Mouse (Mus musculus): ENCODE measurements at regions not wholly inside any gene's neighbourhood (a gene's known extent, or its start where the extent isn't known, plus 50 kb on each side); places are given as distances from the start of the nearest gene placed in this dataset.
"Not testable (repeated sequence)": the region's sequence is repeated elsewhere in the genome, so short reads cannot be mapped to it uniquely, and the experiment has no call there.

- no peak for DNase-seq (ENCODE audit: extremely low spot score, low spot score)
Observed at GRCm38 (mm10) chr10:118984580-118984979, 114.6 kb upstream of the Dyrk2 start.

DNA sequence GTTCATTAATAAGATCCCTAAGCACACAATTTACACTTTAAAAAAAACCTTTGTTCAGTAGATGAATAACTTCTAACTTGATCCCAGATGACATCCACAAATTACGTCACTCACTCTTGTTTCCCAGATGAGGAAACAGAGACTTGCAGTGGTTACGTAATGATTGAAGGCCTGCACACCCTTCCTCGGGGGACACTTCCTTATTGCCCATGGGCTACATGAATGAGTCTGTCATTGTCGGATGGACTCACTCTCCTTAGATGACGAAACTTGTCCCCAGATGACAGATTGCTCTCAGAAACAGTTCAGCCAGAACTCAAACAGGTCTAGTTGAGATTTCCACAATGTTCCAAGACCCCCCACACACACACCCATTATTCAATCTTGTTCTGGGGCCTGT lies 111.4 kb upstream of the Dyrk2 start:
- no peak for DNase-seq (ENCODE audit: extremely low spot score, low spot score)

- DNase-seq (ENCODE audit: extremely low spot score, low spot score) = peak; percentile 43
Observed at GRCm38 (mm10) chr10:118979339-118979738, 109.3 kb upstream of the Dyrk2 start.

- DNase-seq (ENCODE audit: extremely low spot score, low spot score) = no peak
Observed at GRCm38 (mm10) chr10:118978181-118978743, 108.3 kb upstream of the Dyrk2 start.

- no peak for DNase-seq (ENCODE audit: extremely low spot score, low spot score)
Observed at GRCm38 (mm10) chr10:118976447-118976846, 106.4 kb upstream of the Dyrk2 start.

- DNase-seq (ENCODE audit: extremely low spot score, low spot score) = no peak
Observed at GRCm38 (mm10) chr10:118975772-118976171, 105.8 kb upstream of the Dyrk2 start.

DNA sequence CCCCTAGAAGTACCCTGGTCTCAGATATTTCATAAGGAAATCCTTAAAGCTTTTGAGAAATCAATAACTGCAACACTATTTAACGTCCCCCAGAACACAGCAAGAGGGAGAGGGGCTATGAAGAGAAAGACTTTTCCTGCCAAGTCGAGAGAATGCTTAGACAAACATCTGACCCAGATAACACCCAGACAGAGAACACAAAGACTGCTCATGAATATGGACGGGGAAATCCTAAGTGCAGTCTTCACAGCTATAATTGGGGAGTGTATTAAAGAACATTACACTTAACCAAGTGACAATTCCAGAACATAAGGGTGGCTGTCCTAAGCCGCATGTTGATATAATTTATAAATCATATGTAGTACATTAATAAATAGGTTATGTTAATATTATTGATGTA lies 103.3 kb upstream of the Dyrk2 start:
- DNase-seq (ENCODE audit: extremely low spot score, low spot score) = no peak

DNA sequence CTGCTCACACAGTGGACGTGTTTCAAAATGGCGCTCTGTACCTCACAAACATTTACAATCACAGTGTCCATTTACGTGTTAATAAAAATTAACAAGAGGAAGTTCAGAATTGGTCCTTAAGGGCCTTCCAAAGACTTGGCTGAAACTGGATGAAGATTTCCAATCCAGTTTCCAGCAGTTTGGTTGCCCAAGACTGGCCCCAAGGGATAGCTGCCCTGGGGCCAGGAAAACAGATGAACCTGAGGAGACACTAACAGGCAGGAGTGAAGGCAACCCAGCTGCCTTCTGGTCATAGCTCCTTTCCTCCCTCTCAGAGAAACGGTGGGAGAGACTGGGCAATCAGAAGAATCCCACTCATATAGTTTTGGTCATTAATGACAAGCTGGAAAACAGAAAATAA lies 102.6 kb upstream of the Dyrk2 start:
- no peak for DNase-seq (ENCODE audit: extremely low spot score, low spot score)

DNA sequence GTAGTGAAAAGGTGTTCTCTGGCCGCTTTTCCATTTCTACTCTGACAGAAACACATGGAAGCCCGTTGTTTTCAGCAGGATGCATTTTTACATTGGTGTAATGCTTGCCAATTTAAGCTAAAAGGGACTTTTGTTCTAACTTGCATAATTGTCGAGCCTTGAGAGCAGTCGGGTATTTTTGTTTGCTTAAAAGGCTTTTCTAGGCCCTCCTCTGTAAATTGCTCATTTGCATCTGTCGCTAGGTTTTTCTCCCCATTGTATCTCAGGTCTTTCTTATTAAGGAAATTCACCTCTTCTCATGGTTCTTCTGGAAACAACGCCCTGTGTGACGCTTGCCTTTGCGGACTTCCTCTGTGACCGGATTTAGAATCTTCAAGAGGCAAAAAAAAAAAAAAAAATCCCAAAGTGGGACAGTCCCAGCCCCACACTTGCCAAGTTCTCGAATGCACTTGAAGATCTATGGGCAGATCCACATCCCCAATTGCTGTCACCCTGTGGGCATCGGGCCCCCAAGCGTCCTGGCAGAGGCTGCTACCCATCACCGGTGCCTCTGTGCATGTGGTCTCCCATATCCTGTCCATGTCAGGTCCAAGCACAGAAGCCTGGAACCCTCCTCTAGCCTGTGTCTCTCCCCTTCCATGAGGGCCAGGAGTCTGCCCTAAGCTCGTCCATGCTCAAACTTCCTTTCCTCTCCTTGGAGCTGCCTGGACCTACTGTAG lies 100.6 kb upstream of the Dyrk2 start:
- DNase-seq (ENCODE audit: extremely low spot score, low spot score) = no peak

- peak; percentile 35 for DNase-seq (ENCODE audit: extremely low spot score, low spot score)
Observed at GRCm38 (mm10) chr10:118961713-118962181, 91.7 kb upstream of the Dyrk2 start.

GRCm38 (mm10) chr10:118960076-118960475 lies 90.1 kb upstream of the Dyrk2 start:
- no peak for DNase-seq (ENCODE audit: extremely low spot score, low spot score)

DNA sequence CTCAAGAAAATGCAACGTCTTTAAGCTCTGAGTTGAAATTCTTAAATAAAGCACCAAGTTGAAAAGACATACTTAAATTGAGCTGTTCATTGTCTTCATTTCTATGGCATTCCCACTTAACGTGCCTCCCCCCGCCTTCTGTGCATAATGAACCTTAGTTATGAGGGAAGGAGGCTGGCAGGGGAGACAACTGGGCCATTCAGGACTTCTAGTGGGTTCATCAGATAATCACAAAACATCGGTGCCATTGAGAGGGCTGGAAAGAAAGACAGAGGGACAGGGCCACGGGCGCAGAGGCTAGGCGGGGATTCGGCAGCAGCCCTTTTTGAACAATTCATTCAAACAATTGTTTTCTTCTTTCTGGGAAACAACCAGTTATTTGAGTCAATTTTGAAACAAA lies 89.6 kb upstream of the Dyrk2 start:
- no peak for DNase-seq (ENCODE audit: extremely low spot score, low spot score)

- no peak for DNase-seq (ENCODE audit: extremely low spot score, low spot score)
Observed at GRCm38 (mm10) chr10:118956352-118956751, 86.3 kb upstream of the Dyrk2 start.

GRCm38 (mm10) chr10:118953440-118953839 lies 83.4 kb upstream of the Dyrk2 start:
- no peak for DNase-seq (ENCODE audit: extremely low spot score, low spot score)

GRCm38 (mm10) chr10:118952756-118953155 lies 82.7 kb upstream of the Dyrk2 start:
- no peak for DNase-seq (ENCODE audit: extremely low spot score, low spot score)

DNA sequence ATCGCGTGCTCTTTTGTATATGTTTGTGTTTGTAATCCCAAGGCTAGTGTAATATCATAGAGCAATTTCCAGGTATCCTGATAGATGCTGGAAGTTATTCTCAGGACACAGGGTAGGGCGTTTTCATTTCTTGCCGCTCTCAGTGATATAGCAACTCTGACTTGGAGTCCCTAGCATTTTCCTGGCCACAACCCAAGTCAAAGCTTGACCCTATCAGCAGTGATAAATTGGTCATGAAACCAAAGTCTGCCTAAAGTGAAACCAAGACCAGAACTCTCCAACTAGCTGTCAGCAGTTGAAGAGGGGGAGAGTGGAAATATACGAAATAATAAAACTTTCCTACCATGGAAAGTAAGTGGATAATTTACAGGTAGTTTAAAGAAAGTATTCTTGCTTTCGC lies 77.7 kb upstream of the Dyrk2 start:
- no peak for DNase-seq (ENCODE audit: extremely low spot score, low spot score)

- no peak for DNase-seq (ENCODE audit: extremely low spot score, low spot score)
Observed at GRCm38 (mm10) chr10:118947016-118947674, 77.1 kb upstream of the Dyrk2 start.

GRCm38 (mm10) chr10:118927316-118927715 lies 57.3 kb upstream of the Dyrk2 start:
- no peak for DNase-seq (ENCODE audit: extremely low spot score, low spot score)

GRCm38 (mm10) chr10:118923473-118924185 lies 53.6 kb upstream of the Dyrk2 start:
- DNase-seq (ENCODE audit: extremely low spot score, low spot score) = no peak

GRCm38 (mm10) chr10:118922120-118922519 lies 52.1 kb upstream of the Dyrk2 start:
- DNase-seq (ENCODE audit: extremely low spot score, low spot score) = not testable (repeated sequence)
